Mouse (Mus musculus): Measurements from ENCODE around the gene Zmym4. TPM values are rescaled to one million over a fixed set of nuclear protein-coding genes. Genes with fewer than 3 reads are reported as not detected.
"Not testable (repeated sequence)": the region's sequence is repeated elsewhere in the genome, so short reads cannot be mapped to it uniquely, and the experiment has no call there.

The Zmym4 gene
- polyA plus RNA-seq, 1 experiment from 2014 or later, result 6.0 TPM

DNA sequence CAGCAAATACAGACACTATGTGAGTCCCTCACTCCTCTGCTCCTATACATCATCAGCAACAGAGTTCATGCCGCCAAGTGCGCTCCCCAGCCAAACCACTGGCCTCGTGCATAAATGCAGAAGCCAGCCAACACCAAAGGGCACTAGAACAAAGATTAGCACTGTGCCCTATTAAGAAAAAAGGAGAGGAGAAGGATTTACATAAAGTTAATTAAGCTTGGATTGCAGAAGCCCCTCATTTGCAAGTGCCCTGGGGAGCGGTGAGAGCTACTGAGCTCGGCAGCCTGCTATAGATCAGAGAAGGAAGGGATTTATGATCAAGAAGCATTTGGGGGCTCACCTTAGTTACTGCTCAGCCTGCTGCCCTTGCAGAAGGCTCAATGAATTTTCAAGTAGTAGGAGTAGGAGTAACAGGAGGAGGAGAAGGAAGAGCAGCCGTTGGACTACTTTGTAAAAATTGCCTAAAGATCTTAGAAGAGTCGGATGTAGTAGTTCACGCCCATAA lies 32.7 kb upstream of the Zmym4 start:
- Histone ChIP-seq H3K4me2 (replicated peaks; ENCODE audit: low read depth) (no peak overlapping the region), H3K27ac (ENCODE audit: low read depth, low read length) (no peak overlapping the region)
- WGBS, result 49% methylated on average over 8 of the region's 8 CpGs

DNA sequence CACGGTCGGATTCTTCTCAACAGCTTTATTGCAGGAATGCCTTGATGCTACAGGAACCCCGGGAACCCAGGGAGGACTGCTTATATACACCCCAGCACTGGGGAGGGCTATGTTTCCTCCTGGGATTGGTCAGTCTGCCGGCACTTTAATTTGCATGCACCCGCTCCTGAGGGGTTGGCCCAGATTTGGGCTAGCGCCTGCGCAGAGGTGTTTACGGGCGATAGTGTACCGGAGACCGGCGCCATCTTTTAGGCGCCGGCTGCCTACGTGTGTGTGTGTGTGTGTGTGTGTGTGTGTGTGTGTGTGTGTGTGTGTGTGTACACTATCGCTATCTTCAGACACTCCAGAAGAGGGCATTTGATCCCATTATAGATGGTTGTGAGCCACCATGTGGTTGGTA lies 31.4 kb upstream of the Zmym4 start:
- H3K27ac ChIP-seq (ENCODE audit: low read depth, low read length); H3K4me1 ChIP-seq (replicated peaks; ENCODE audit: control insufficient read depth, insufficient read depth, low read length); H3K36me3 ChIP-seq (ENCODE audit: control insufficient read depth, insufficient read depth); H3K27me3 ChIP-seq (replicated peaks; ENCODE audit: control insufficient read depth, insufficient read depth, low read length); H3K4me3 ChIP-seq (ENCODE audit: low read depth, low read length); H3K4me2 ChIP-seq (replicated peaks; ENCODE audit: low read depth); H3K9ac ChIP-seq (ENCODE audit: low read depth, low read length); H3K9me3 ChIP-seq (ENCODE audit: control insufficient read depth); ATAC-seq: not testable (repeated sequence)
- WGBS, result 96% methylated on average over 16 of the region's 16 CpGs

More for the DNA sequence above, 32.7 kb upstream of the Zmym4 start:
- Histone ChIP-seq H3K9me3 (ENCODE audit: control insufficient read depth) (no peaks in the 10 kb centered on the region), H3K36me3 (ENCODE audit: control insufficient read depth, insufficient read depth) (no peaks in the 10 kb centered on the region), H3K27me3 (replicated peaks; ENCODE audit: control insufficient read depth, insufficient read depth, low read length) (no peaks in the 10 kb centered on the region), H3K4me3 (ENCODE audit: low read depth, low read length) (no peak overlapping the region), H3K4me1 (replicated peaks; ENCODE audit: control insufficient read depth, insufficient read depth, low read length) (no peaks in the 10 kb centered on the region), H3K9ac (ENCODE audit: low read depth, low read length) (no peak overlapping the region)
- TF ChIP-seq CTCF (IDR thresholded peaks at IDR 0.05; ENCODE audit: low read depth), result no peak
- no peak for ATAC-seq

DNA sequence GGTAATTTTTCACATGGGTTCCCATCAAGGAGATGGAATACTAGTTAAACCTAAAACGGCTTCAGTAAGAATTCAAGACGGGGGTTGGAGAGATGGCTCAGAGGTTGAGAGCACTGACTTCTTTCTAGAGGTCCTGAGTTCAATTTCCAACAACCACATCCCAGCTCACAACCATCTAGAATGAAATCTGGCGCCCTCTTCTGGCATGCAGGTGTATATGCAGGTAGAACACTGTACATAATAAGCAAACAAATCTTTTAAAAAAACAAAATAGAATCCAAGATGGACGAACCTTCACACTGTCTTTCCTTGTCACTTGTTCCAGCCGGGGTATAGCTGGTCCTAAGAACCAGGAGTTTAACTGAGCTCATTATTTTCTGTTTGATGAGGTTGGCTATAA lies 24.4 kb upstream of the Zmym4 start:
- WGBS, result 65% methylated on average over 5 of the region's 5 CpGs
- H3K9ac ChIP-seq (ENCODE audit: low read depth, low read length), result no peak overlapping the region
- H3K4me2 ChIP-seq (replicated peaks; ENCODE audit: low read depth), result no peak overlapping the region
- ATAC-seq, result no peak
- H3K27me3 ChIP-seq (replicated peaks; ENCODE audit: control insufficient read depth, insufficient read depth, low read length), result no peaks in the 10 kb centered on the region
- TF ChIP-seq CTCF (IDR thresholded peaks at IDR 0.05; ENCODE audit: low read depth), result peak; percentile 60
- no peak overlapping the region for H3K27ac ChIP-seq (ENCODE audit: low read depth, low read length)
- H3K9me3 ChIP-seq (ENCODE audit: control insufficient read depth), result no peaks in the 10 kb centered on the region
- no peak overlapping the region for H3K4me3 ChIP-seq (ENCODE audit: low read depth, low read length)
- no peaks in the 10 kb centered on the region for H3K4me1 ChIP-seq (replicated peaks; ENCODE audit: control insufficient read depth, insufficient read depth, low read length)
- no peaks in the 10 kb centered on the region for H3K36me3 ChIP-seq (ENCODE audit: control insufficient read depth, insufficient read depth)

DNA sequence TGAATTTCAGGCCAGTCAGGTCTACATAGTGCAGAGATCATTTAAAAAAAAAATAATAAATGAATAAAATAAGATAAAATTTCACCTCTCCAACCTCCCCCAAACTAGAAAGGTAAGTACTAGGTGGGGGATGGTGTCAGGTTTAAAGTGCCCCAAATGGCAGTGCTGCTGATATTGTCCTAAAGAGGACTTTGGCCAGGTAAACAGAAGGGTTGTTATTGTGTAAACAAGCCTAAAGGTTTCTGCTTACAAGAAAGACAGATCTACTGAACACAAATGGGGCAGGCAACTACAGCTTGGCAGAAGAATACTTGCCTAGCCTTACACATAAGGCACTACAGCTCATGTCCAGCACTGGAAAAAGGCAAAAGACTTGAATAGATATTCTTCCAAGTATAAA lies 22.6 kb upstream of the Zmym4 start:
- no peaks in the 10 kb centered on the region for H3K36me3 ChIP-seq (ENCODE audit: control insufficient read depth, insufficient read depth)
- TF ChIP-seq CTCF (IDR thresholded peaks at IDR 0.05; ENCODE audit: low read depth), result no peak
- H3K4me2 ChIP-seq (replicated peaks; ENCODE audit: low read depth), result no peak overlapping the region
- H3K9ac ChIP-seq (ENCODE audit: low read depth, low read length), result no peak overlapping the region
- no peaks in the 10 kb centered on the region for H3K9me3 ChIP-seq (ENCODE audit: control insufficient read depth)
- no peak overlapping the region for H3K27ac ChIP-seq (ENCODE audit: low read depth, low read length)
- no peak for ATAC-seq
- no peaks in the 10 kb centered on the region for H3K27me3 ChIP-seq (replicated peaks; ENCODE audit: control insufficient read depth, insufficient read depth, low read length)
- no peak overlapping the region for H3K4me3 ChIP-seq (ENCODE audit: low read depth, low read length)
- no peaks in the 10 kb centered on the region for H3K4me1 ChIP-seq (replicated peaks; ENCODE audit: control insufficient read depth, insufficient read depth, low read length)

DNA sequence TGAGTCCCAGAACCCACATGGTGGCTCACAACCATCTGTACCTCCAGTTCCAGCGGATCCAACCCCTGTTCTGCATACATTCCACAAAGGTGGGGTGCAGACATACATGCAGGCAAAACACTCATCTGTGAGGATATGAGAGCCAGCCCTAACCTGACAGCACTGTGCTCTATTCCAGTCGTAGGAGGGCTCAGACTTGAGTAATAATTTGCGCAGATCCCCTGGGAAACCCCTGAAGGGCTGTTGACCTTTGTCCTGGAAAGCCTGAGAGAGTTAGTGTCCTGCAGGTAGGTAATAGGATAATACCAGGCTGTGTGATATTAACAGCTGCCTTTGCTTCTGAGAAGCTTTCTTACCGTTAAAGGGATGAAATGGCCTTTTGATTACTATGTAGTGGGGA lies 20.6 kb upstream of the Zmym4 start:
- H3K27me3 ChIP-seq (replicated peaks; ENCODE audit: control insufficient read depth, insufficient read depth, low read length), result no peaks in the 10 kb centered on the region
- H3K4me3 ChIP-seq (ENCODE audit: low read depth, low read length), result no peak overlapping the region
- no peak overlapping the region for H3K4me2 ChIP-seq (replicated peaks; ENCODE audit: low read depth)
- ATAC-seq, result no peak
- no peak overlapping the region for H3K27ac ChIP-seq (ENCODE audit: low read depth, low read length)
- H3K36me3 ChIP-seq (ENCODE audit: control insufficient read depth, insufficient read depth), result no peaks in the 10 kb centered on the region
- no peaks in the 10 kb centered on the region for H3K9me3 ChIP-seq (ENCODE audit: control insufficient read depth)
- no peak for TF ChIP-seq CTCF (IDR thresholded peaks at IDR 0.05; ENCODE audit: low read depth)
- no peaks in the 10 kb centered on the region for H3K4me1 ChIP-seq (replicated peaks; ENCODE audit: control insufficient read depth, insufficient read depth, low read length)
- H3K9ac ChIP-seq (ENCODE audit: low read depth, low read length), result no peak overlapping the region
- 60% methylated on average over 4 of the region's 4 CpGs for WGBS

DNA sequence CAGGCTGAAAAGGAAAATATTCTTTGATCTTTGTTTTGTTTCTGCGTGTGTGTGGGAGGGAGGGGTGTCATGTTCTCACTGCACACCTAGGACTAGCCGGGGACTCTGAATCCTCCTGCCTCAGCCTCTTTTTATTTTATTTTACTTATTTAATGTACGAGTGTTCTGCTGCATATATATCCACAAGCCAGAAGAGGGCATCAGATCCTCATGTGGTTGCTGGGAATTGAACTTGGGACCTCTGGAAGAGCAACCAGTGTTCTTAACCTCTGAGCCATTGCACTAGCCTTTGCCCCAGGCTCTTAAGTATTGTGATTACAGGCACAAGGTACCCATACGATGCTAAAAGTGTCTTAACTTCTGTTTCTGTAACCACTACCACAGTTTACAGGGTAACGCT lies 18.8 kb upstream of the Zmym4 start:
- ATAC-seq, result no peak
- Histone ChIP-seq H3K9ac (ENCODE audit: low read depth, low read length) (no peak overlapping the region), H3K4me2 (replicated peaks; ENCODE audit: low read depth) (no peak overlapping the region), H3K4me1 (replicated peaks; ENCODE audit: control insufficient read depth, insufficient read depth, low read length) (no peaks in the 10 kb centered on the region), H3K4me3 (ENCODE audit: low read depth, low read length) (no peak overlapping the region), H3K27me3 (replicated peaks; ENCODE audit: control insufficient read depth, insufficient read depth, low read length) (no peaks in the 10 kb centered on the region), H3K27ac (ENCODE audit: low read depth, low read length) (no peak overlapping the region), H3K9me3 (ENCODE audit: control insufficient read depth) (no peaks in the 10 kb centered on the region), H3K36me3 (ENCODE audit: control insufficient read depth, insufficient read depth) (no peaks in the 10 kb centered on the region)
- 72% methylated on average over 5 of the region's 5 CpGs for WGBS
- peak; percentile 30; the same call in 1 of the 2 replicates for TF ChIP-seq CTCF (IDR thresholded peaks at IDR 0.05; ENCODE audit: low read depth)

DNA sequence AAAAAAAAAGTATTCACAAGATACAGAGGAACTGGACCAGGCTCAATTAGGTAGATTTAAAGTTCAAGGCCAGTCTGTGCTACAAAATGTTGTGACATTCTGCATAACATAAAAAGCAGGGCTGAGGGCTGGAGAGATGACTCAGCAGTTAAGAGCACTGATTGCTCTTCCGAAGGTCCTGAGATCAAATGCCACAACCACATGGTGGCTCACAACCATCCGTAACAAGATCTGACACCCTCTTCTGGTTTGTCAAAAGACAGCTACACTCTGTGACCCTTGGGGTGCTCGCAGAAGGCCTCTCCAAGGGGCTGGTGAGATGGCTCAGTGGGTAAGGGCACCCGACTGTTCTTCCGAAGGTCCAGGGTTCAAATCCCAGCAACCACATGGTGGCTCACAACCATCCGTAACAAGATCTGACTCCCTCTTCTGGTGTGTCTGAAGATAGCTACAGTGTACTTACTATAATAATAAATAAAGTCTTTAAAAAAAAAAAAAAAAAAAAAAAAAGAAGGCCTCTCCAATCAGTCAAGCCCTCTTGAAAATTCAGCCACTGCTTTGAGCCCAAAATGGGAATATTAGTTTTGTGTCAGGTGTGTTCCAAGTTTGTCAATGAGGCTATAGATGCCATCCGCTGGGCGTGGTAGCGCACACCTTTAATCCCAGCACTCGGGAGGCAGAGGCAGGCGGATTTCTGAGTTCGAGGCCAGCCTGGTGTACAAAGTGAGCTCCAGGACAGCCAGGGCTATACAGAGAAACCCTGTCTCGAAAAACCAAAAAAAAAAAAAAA lies 16.0 kb upstream of the Zmym4 start:
- H3K27me3 ChIP-seq (replicated peaks; ENCODE audit: control insufficient read depth, insufficient read depth, low read length); H3K36me3 ChIP-seq (ENCODE audit: control insufficient read depth, insufficient read depth); H3K9me3 ChIP-seq (ENCODE audit: control insufficient read depth); H3K9ac ChIP-seq (ENCODE audit: low read depth, low read length); H3K27ac ChIP-seq (ENCODE audit: low read depth, low read length); ATAC-seq; H3K4me1 ChIP-seq (replicated peaks; ENCODE audit: control insufficient read depth, insufficient read depth, low read length); H3K4me2 ChIP-seq (replicated peaks; ENCODE audit: low read depth); H3K4me3 ChIP-seq (ENCODE audit: low read depth, low read length): not testable (repeated sequence)
- 75% methylated on average over 11 of the region's 13 CpGs for WGBS
